ENCODE assay signal across 33 mouse cellular contexts in genomic region chr10:13035270-13035669, GRCm38 (mm10). TPM values are rescaled to one million over a fixed set of nuclear protein-coding genes. Genes with fewer than 3 reads are reported as not detected.
DNase-seq lines count a peak whose midpoint lies in the region; ATAC-seq lines count a peak whose summit lies in the region.
"Had no signal": no experiment of that assay in that cellular context is flagged by ENCODE, and none has a peak within 500 bp of the region (broad histone marks: within the 10 kb centered on the region; RNA-seq: fewer than 3 reads in every experiment).

No protein-coding gene starts in this region.

- H3K27ac ChIP-seq in heart, embryonic 11.5 days (ENCODE audit: low read depth, low read length): no peak overlapping the region
- H3K27ac ChIP-seq: embryonic facial prominence, embryonic 10.5 days; embryonic facial prominence, embryonic 15.5 days; forebrain, embryonic 12.5 days; heart, embryonic 10.5 days; hindbrain, embryonic 12.5 days; hindbrain, postnatal 0 days; limb, embryonic 12.5 days; liver, embryonic 15.5 days; neural tube, embryonic 13.5 days; stomach, embryonic 15.5 days had no signal

- H3K9ac ChIP-seq in heart, embryonic 11.5 days (ENCODE audit: low read depth, low read length): no peak overlapping the region
- H3K9ac ChIP-seq: embryonic facial prominence, embryonic 15.5 days; forebrain, embryonic 12.5 days; forebrain, postnatal 0 days; hindbrain, embryonic 12.5 days; limb, embryonic 12.5 days; liver, embryonic 15.5 days; lung, embryonic 14.5 days; neural tube, embryonic 13.5 days; stomach, embryonic 15.5 days had no signal

- H3K27me3 ChIP-seq in heart, embryonic 11.5 days (ENCODE audit: control insufficient read depth, insufficient read depth, low read length): no peaks in the 10 kb centered on the region
- H3K27me3 ChIP-seq: embryonic facial prominence, embryonic 15.5 days; forebrain, embryonic 12.5 days; hindbrain, embryonic 12.5 days; limb, embryonic 12.5 days; liver, embryonic 15.5 days; neural tube, embryonic 13.5 days; stomach, embryonic 15.5 days had no signal

- H3K36me3 ChIP-seq in heart, embryonic 11.5 days (ENCODE audit: control insufficient read depth, insufficient read depth, low read length): no peaks in the 10 kb centered on the region
- H3K36me3 ChIP-seq: embryonic facial prominence, embryonic 10.5 days; embryonic facial prominence, embryonic 15.5 days; forebrain, embryonic 12.5 days; heart, embryonic 10.5 days; hindbrain, embryonic 12.5 days; limb, embryonic 12.5 days; liver, embryonic 15.5 days; neural tube, embryonic 13.5 days; stomach, embryonic 15.5 days had no signal

- ATAC-seq in heart, embryonic 11.5 days (replicated peaks; ENCODE audit: insufficient number of reproducible peaks, low FRiP score, low TSS enrichment): no peak
- ATAC-seq: forebrain, postnatal 0 days; hindbrain, postnatal 0 days; intestine, embryonic 16.5 days had no signal

- H3K9me3 ChIP-seq in heart, embryonic 11.5 days (replicated peaks; ENCODE audit: control insufficient read depth, low read length): no peaks in the 10 kb centered on the region
- H3K9me3 ChIP-seq: embryonic facial prominence, embryonic 10.5 days; embryonic facial prominence, embryonic 15.5 days; forebrain, embryonic 12.5 days; hindbrain, embryonic 12.5 days; limb, embryonic 12.5 days; liver, embryonic 15.5 days; neural tube, embryonic 13.5 days; stomach, embryonic 15.5 days had no signal

- no peak overlapping the region for H3K4me3 ChIP-seq in heart, embryonic 11.5 days (ENCODE audit: low read depth, low read length)
- H3K4me3 ChIP-seq: embryonic facial prominence, embryonic 10.5 days; embryonic facial prominence, embryonic 15.5 days; forebrain, embryonic 12.5 days; heart, embryonic 10.5 days; hindbrain, embryonic 12.5 days; limb, embryonic 12.5 days; liver, embryonic 15.5 days; neural tube, embryonic 13.5 days; stomach, embryonic 15.5 days had no signal

- H3K4me1 ChIP-seq in heart, embryonic 11.5 days (ENCODE audit: control insufficient read depth, insufficient read depth, low read length): no peaks in the 10 kb centered on the region
- H3K4me1 ChIP-seq: embryonic facial prominence, embryonic 10.5 days; embryonic facial prominence, embryonic 15.5 days; forebrain, embryonic 12.5 days; heart, embryonic 10.5 days; hindbrain, embryonic 12.5 days; limb, embryonic 12.5 days; liver, embryonic 15.5 days; neural tube, embryonic 13.5 days; stomach, embryonic 15.5 days had no signal

- H3K4me2 ChIP-seq in heart, embryonic 11.5 days: no peak overlapping the region
- H3K4me2 ChIP-seq: embryonic facial prominence, embryonic 15.5 days; forebrain, embryonic 12.5 days; hindbrain, embryonic 12.5 days; limb, embryonic 12.5 days; liver, embryonic 15.5 days; lung, embryonic 14.5 days; midbrain, embryonic 11.5 days; neural tube, embryonic 13.5 days; stomach, embryonic 15.5 days had no signal

- peak; percentile 58 for DNase-seq in heart, adult 11 months
- DNase-seq in NIH3T3 (ENCODE audit: low read depth): peak; percentile 17
- DNase-seq in induced T-regulatory cell, adult 2 months (ENCODE audit: low read depth): peak; percentile 63
- no peak for DNase-seq in urinary bladder, postnatal 10 days (ENCODE audit: low spot score)
- no peak for DNase-seq in cerebellum, adult 11 months
- no peak for DNase-seq in frontal cortex, postnatal 14 days (ENCODE audit: low spot score in 2 of 2)
- DNase-seq: adrenal gland, postnatal 36 days; B cell, adult 2 months; cerebellum, adult 2 months; cerebellum, postnatal 14 days; forebrain, postnatal 0 days; gastrocnemius, postnatal 10 days; heart, postnatal 36 days; kidney, adult 8-10 months; kidney, postnatal 10 days; lung, embryonic 14.5 days; lung, postnatal 14 days; retina, postnatal 1 day; right cerebral cortex, postnatal 14 days; thymus, postnatal 14 days had no signal

- WGBS in heart, embryonic 11.5 days (ENCODE audit: insufficient replicate concordance): 76% methylated on average over 3 of the region's 3 CpGs

RNA-seq across cellular contexts. Expression of gene Plagl1, which starts 25.0 kb away (rescaled TPM):
- 277 and 328 TPM in 2 replicates for polyA plus RNA-seq in heart, embryonic 11.5 days (2014; fragmentation: Nextera tagmentation; extraction: Ambion mirVana)

RNA-seq across cellular contexts. Expression of gene Sf3b5, which starts 30.1 kb away (rescaled TPM):
- 37.6 and 37.9 TPM in 2 replicates for polyA plus RNA-seq in heart, embryonic 11.5 days (2014; fragmentation: Nextera tagmentation; extraction: Ambion mirVana)

Comparison
In these comparisons a context has a peak if more than half of its experiments do, and no peak if none do; other contexts are left out.
1. DNase-seq: peak in heart, adult 11 months (single experiment), NIH3T3 (single experiment) and induced T-regulatory cell, adult 2 months (single experiment); none in urinary bladder, postnatal 10 days (single experiment), cerebellum, adult 11 months (single experiment) and frontal cortex, postnatal 14 days (0 of 2).